Mouse (Mus musculus) liver, embryonic 13.5 days (tissue): ENCODE results near the gene Pitx2. TPM values are rescaled to one million over a fixed set of nuclear protein-coding genes. Genes with fewer than 3 reads are reported as not detected.

Source experiments
- ATAC-seq: fragments of 200-750 bp; cut with Nextera tagmentation; 2 replicates; pipeline ENCODE4 v1.8.0; 2017; ENCODE audit warnings: low read depth, mild to moderate bottlenecking, moderate number of reproducible peaks, moderate library complexity
- DNase-seq: peaks from one replicate; pipeline ENCODE4 v3.0.0; 2022
- H3K27ac ChIP-seq: fragments of 300-500 bp; sonication (generic); 2 replicates; pipeline ENCODE4 v1.5.1; 2015; ENCODE audit warnings: moderate library complexity, mild to moderate bottlenecking, inconsistent platforms
- H3K27me3 ChIP-seq: fragments of 300-500 bp; sonication (generic); 2 replicates; pipeline ENCODE4 v1.6.1; 2015; ENCODE audit warnings: mild to moderate bottlenecking, inconsistent platforms
- H3K36me3 ChIP-seq: fragments of 300-500 bp; sonication (generic); 2 replicates; pipeline ENCODE4 v1.6.1; 2015; ENCODE audit warnings: mild to moderate bottlenecking, inconsistent platforms
- H3K4me1 ChIP-seq: fragments of 300-500 bp; sonication (generic); replicated peaks from 2 replicates; pipeline ENCODE4 v1.6.1; 2015; ENCODE audit warnings: inconsistent platforms
- H3K4me2 ChIP-seq: fragments of 300-500 bp; sonication (generic); 2 replicates; pipeline ENCODE4 v1.6.1; 2015; ENCODE audit warnings: inconsistent platforms, mild to moderate bottlenecking, moderate library complexity
- H3K4me3 ChIP-seq: fragments of 300-500 bp; sonication (generic); replicated peaks from 2 replicates; pipeline ENCODE4 v1.5.1; 2015; ENCODE audit warnings: mild to moderate bottlenecking, inconsistent platforms
- H3K9ac ChIP-seq: fragments of 300-500 bp; sonication (generic); 2 replicates; pipeline ENCODE4 v1.6.1; 2015; ENCODE audit warnings: mild to moderate bottlenecking, inconsistent platforms
- H3K9me3 ChIP-seq: fragments of 300-500 bp; sonication (generic); replicated peaks from 2 replicates; pipeline ENCODE4 v1.6.1; 2016; ENCODE audit warnings: inconsistent platforms
- WGBS: fragments of 180-500 bp; shearing (Covaris S2); methylation state at CpG from one replicate; pipeline ENCODE4 v1.1.7; 2015; ENCODE audit not compliant: insufficient replicate concordance; 5-methylcytosine and 5-hydroxymethylcytosine counted together
- polyA plus RNA-seq: library from polyadenylated mRNA; unstranded; fragments of >200 nt; fragmentation: Nextera tagmentation; extraction: Ambion mirVana; gene quantifications from 2 replicates; pipeline ENCODE4 v1.2.1, GENCODE M21; 2015

The Pitx2 gene
- polyA plus RNA-seq, 1 experiment from 2014 or later: 3.0 TPM

- no peak for ATAC-seq
- H3K9me3 ChIP-seq: no peaks in the 10 kb centered on the region
- H3K9ac ChIP-seq: no peak overlapping the region
- peaks cover 66% of the 10 kb centered on the region for H3K27me3 ChIP-seq
- WGBS: 15% methylated on average over 5 of the region's 5 CpGs
- no peaks in the 10 kb centered on the region for H3K4me1 ChIP-seq
- no peak overlapping the region for H3K27ac ChIP-seq
- H3K4me3 ChIP-seq: no peak overlapping the region
- no peak for DNase-seq
- H3K36me3 ChIP-seq: no peaks in the 10 kb centered on the region
- no peak overlapping the region for H3K4me2 ChIP-seq
These were observed 27.7 kb downstream of the Pitx2 start for GRCm38 (mm10) chr3:129227331-129227730.

GRCm38 (mm10) chr3:129238010-129238409 lies 38.3 kb downstream of the Pitx2 start:
- H3K9me3 ChIP-seq: no peaks in the 10 kb centered on the region
- ATAC-seq: no peak
- no peaks in the 10 kb centered on the region for H3K27me3 ChIP-seq
- H3K4me2 ChIP-seq: no peak overlapping the region
- H3K4me3 ChIP-seq: no peak overlapping the region
- no peak overlapping the region for H3K27ac ChIP-seq
- H3K9ac ChIP-seq: no peak overlapping the region
- WGBS: 57% methylated on average over 1 of the region's 1 CpGs
- DNase-seq: no peak
- H3K4me1 ChIP-seq: no peaks in the 10 kb centered on the region
- no peaks in the 10 kb centered on the region for H3K36me3 ChIP-seq

- Histone ChIP-seq H3K4me1 (no peaks in the 10 kb centered on the region), H3K27me3 (no peaks in the 10 kb centered on the region), H3K27ac (no peak overlapping the region), H3K36me3 (no peaks in the 10 kb centered on the region), H3K4me3 (no peak overlapping the region), H3K4me2 (no peak overlapping the region), H3K9ac (no peak overlapping the region), H3K9me3 (no peaks in the 10 kb centered on the region)
- ATAC-seq (no peak), DNase-seq (no peak)
- WGBS: 45% methylated on average over 13 of the region's 13 CpGs
These were observed 39.1 kb downstream of the Pitx2 start for GRCm38 (mm10) chr3:129238664-129239258.

- Histone ChIP-seq H3K36me3 (no peaks in the 10 kb centered on the region), H3K4me2 (no peak overlapping the region), H3K9me3 (no peaks in the 10 kb centered on the region), H3K4me3 (no peak overlapping the region), H3K9ac (no peak overlapping the region), H3K4me1 (no peaks in the 10 kb centered on the region), H3K27ac (no peak overlapping the region), H3K27me3 (no peaks in the 10 kb centered on the region)
- ATAC-seq (no peak), DNase-seq (no peak)
- 63% methylated on average over 9 of the region's 9 CpGs for WGBS
These were observed 51.3 kb downstream of the Pitx2 start for GRCm38 (mm10) chr3:129250997-129251396.

- no peak overlapping the region for H3K27ac ChIP-seq
- H3K4me3 ChIP-seq: no peak overlapping the region
- no peaks in the 10 kb centered on the region for H3K36me3 ChIP-seq
- H3K27me3 ChIP-seq: no peaks in the 10 kb centered on the region
- no peak overlapping the region for H3K9ac ChIP-seq
- ATAC-seq (no peak), DNase-seq (no peak)
- H3K4me1 ChIP-seq: no peaks in the 10 kb centered on the region
- H3K4me2 ChIP-seq: no peak overlapping the region
- H3K9me3 ChIP-seq: no peaks in the 10 kb centered on the region
- WGBS: 48% methylated on average over 10 of the region's 10 CpGs
These were observed 54.6 kb downstream of the Pitx2 start for GRCm38 (mm10) chr3:129254246-129254645.

- no peaks in the 10 kb centered on the region for H3K27me3 ChIP-seq
- no peak overlapping the region for H3K9ac ChIP-seq
- H3K27ac ChIP-seq: no peak overlapping the region
- no peaks in the 10 kb centered on the region for H3K9me3 ChIP-seq
- H3K4me3 ChIP-seq: no peak overlapping the region
- DNase-seq (no peak), ATAC-seq (no peak)
- WGBS: 39% methylated on average over 19 of the region's 19 CpGs
- peak overlapping the region; percentile 29; the same call in 1 of the 2 replicates for H3K4me2 ChIP-seq
- no peaks in the 10 kb centered on the region for H3K4me1 ChIP-seq
- no peaks in the 10 kb centered on the region for H3K36me3 ChIP-seq
These were observed 56.6 kb downstream of the Pitx2 start for GRCm38 (mm10) chr3:129256283-129256682.

- H3K36me3 ChIP-seq: no peaks in the 10 kb centered on the region
- H3K9ac ChIP-seq: no peak overlapping the region
- DNase-seq (no peak), ATAC-seq (no peak)
- no peaks in the 10 kb centered on the region for H3K27me3 ChIP-seq
- H3K4me1 ChIP-seq: no peaks in the 10 kb centered on the region
- no peaks in the 10 kb centered on the region for H3K9me3 ChIP-seq
- H3K27ac ChIP-seq: no peak overlapping the region
- no peak overlapping the region for H3K4me3 ChIP-seq
- H3K4me2 ChIP-seq: no peak overlapping the region
- 44% methylated on average over 8 of the region's 8 CpGs for WGBS
These were observed 57.1 kb downstream of the Pitx2 start for GRCm38 (mm10) chr3:129256766-129257165.

- Histone ChIP-seq H3K9ac (no peak overlapping the region), H3K9me3 (no peaks in the 10 kb centered on the region), H3K4me2 (no peak overlapping the region), H3K36me3 (no peaks in the 10 kb centered on the region), H3K27me3 (no peaks in the 10 kb centered on the region), H3K4me3 (no peak overlapping the region), H3K27ac (no peak overlapping the region), H3K4me1 (no peaks in the 10 kb centered on the region)
- ATAC-seq (no peak), DNase-seq (no peak)
- 66% methylated on average over 5 of the region's 5 CpGs for WGBS
These were observed 58.8 kb downstream of the Pitx2 start for GRCm38 (mm10) chr3:129258497-129258896.

Other genes with a start within 250 kb of the Pitx2 start
- gene Enpep, start 132.8 kb downstream of the Pitx2 start, polyA plus RNA-seq: 2.4 and 3.6 TPM in 2 replicates